Mouse (Mus musculus): ENCODE data around the gene Car4. TPM values are rescaled to one million over a fixed set of nuclear protein-coding genes. Genes with fewer than 3 reads are reported as not detected.

The Car4 gene
- polyA plus RNA-seq, 3 experiments from 2014 or later = not detected

DNA sequence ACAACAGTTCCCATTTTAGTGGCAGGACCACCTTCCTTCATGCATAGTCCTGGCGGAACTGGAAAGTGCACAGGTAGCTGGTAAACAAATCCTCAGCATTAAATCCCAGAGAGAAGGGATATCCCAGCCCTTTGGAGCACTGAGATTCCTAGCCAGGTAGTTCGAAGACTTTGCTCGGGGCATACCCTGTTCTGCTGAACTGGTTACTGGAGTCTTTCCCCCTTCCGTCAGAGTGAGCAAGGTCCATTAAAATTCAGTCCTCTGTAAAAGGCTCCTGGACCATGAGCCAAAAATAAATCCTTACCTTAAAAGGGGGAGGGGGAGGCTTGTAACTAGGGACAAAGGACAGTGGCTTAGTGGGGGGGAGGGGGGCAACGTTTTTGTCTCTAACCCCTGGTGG is 1.6 kb downstream of the Car4 start:
- no peak for ATAC-seq

GRCm38 (mm10) chr11:84959701-84960181 is 2.2 kb downstream of the Car4 start:
- ATAC-seq = no peak

GRCm38 (mm10) chr11:84960291-84960690 is 2.7 kb downstream of the Car4 start:
- ATAC-seq = no peak

GRCm38 (mm10) chr11:84960780-84961179 is 3.2 kb downstream of the Car4 start:
- no peak for ATAC-seq

- ATAC-seq = no peak
Measured at GRCm38 (mm10) chr11:84961571-84961970, 4.0 kb downstream of the Car4 start.

- ATAC-seq = no peak
Measured at GRCm38 (mm10) chr11:84962536-84962935, 5.0 kb downstream of the Car4 start.

DNA sequence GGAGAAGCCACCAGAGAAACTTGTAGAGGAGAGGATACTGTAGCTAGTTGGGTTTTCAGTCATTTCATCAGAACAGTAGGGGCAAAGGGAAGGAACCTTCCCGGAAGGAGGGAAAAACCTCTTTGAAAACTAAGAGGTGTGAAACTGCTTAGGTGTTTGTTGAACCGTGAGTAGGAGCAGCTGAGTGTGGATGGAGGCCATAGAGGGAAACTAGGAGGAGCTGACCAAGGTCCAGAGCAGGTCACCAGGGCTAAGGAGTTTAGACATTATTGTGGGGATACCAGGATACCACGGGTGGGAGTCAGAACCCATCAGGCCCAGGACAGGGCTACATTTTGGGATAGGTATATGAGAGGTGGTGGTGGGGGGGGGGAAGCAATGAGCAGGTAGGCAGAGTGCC is 6.0 kb downstream of the Car4 start:
- no peak for ATAC-seq

- ATAC-seq = no peak
Measured at GRCm38 (mm10) chr11:84966696-84967095, 9.1 kb downstream of the Car4 start.

DNA sequence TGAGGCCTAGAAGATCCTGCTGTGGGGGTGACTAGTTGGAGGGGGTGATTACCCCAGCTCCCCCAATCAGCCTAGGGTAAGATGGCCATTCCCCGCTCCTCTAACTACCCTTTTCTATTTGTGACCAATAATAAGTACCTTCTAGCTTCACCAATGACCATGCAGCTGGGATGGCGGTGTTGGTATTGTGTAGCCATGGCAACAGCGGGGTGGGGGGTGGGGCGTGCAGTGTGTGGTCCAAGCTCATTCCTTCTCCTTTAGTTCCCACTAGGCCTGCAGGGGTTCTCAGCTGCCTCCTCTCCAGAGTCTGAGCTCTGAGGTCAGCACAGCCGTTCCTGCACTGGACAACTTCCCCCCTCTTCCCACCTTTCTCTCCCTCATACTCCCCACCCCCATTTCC is 9.5 kb downstream of the Car4 start:
- no peak for ATAC-seq

DNA sequence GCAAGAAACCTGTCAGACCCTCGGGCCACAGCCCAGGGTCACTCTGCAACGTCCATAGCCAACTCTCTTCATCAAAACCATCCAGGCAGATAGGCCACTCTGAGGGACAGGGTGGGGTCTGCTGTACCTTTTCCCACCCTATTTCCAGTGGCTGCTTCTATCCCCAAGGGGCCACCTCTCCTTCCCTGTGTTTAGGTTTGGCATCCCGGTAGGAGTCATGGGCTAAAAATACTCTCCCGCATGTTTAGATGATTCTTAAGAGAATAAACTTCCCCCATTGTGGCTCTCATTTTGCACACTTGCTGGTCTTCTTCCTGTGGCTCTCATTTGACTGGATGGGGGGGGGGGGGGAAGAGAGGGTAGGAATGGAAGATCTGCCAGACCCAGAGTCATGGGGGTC is 10.7 kb downstream of the Car4 start:
- ATAC-seq = no peak

- no peak for ATAC-seq
Measured at GRCm38 (mm10) chr11:84968775-84969174, 11.2 kb downstream of the Car4 start.

DNA sequence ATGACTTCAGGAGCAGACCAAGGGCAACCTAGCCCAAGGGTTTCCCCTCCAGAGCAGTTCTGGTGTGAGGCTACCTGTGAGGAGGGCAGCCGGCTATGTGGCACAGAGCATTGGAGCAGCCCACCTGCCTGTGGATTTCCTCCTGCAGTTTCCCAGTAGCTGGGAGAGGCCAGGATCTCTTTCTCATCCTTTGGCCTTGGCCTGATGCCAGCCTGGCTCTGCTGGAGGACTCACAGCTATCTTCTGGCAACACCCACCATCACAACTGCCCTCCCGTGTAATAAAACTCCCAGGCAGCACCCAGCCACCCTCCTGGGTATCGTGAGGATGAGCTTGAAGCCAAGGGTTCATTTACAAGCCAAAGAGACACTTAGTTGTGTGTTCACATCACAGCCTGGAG is 14.5 kb downstream of the Car4 start:
- ATAC-seq = no peak

- ATAC-seq = no peak
Measured at GRCm38 (mm10) chr11:84973661-84974060, 16.1 kb downstream of the Car4 start.

- ATAC-seq = no peak
Measured at GRCm38 (mm10) chr11:84974582-84974981, 17.0 kb downstream of the Car4 start.

DNA sequence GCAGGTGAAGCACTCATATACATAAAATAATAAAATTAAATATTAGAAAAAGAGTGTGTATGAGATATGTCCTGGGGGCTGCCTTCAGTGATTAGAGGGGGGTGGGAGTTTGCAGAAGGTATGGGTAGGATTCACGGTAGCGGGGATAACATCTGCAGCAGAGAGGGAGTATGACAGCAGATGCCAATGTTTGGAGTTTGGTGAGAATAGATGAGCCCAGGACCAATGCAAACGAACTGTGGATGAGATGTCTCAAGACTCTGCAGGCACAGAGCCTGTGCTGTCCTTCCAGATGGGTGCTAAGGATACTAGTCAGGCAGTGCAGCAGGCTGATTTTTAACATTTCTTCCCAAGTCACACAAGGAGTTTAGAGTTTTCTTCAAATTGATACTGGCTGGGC is 19.1 kb downstream of the Car4 start:
- ATAC-seq = no peak

- ATAC-seq = no peak
Measured at GRCm38 (mm10) chr11:84977385-84977952, 19.9 kb downstream of the Car4 start.

- no peak for ATAC-seq
Measured at GRCm38 (mm10) chr11:84978113-84978512, 20.5 kb downstream of the Car4 start.

GRCm38 (mm10) chr11:84979351-84979750 is 21.8 kb downstream of the Car4 start:
- ATAC-seq = no peak

- no peak for ATAC-seq
Measured at GRCm38 (mm10) chr11:84980697-84981096, 23.1 kb downstream of the Car4 start.

DNA sequence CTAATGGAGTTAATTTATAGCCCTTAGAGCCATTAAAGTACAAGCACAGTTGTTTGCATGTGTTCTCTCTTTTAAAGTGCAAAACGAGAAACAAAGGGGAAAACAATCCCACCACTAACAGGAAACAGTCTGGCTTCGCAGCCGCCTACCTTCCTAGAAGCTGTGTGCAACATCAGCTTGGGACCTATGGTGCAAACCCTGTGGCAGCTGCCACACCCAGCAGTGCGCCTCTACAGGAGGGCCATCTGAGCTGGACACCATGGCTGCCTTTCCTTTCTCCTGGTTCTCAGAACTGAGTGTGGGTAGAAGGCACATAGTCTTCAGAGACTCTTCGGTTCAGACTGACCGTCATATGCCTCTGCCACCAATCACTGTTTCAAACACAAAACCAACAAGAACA is 27.8 kb downstream of the Car4 start:
- ATAC-seq = no peak

- no peak for ATAC-seq
Measured at GRCm38 (mm10) chr11:84988341-84988919, 30.8 kb downstream of the Car4 start.

DNA sequence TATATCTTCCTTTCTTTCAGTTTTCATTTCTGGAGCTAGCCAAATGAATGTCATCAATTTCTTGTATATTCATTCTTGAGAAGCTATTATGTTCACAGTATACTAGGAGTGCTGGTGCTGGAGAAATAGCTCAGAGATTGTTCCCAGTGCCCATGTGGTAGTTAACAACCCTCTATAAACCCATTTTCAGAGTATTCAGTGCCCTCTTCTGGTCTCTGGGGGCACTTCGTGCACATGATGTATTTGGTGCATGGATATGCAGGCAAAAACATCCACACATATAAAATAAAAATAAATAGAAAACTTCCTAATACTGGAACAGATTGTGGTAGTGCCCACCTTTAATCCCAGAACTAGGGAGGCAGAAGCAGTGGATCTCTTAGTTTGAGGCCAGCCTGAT is 35.4 kb downstream of the Car4 start:
- ATAC-seq = no peak

- ATAC-seq = no peak
Measured at GRCm38 (mm10) chr11:84995241-84995640, 37.7 kb downstream of the Car4 start.

GRCm38 (mm10) chr11:85003566-85003965 is 46.0 kb downstream of the Car4 start:
- ATAC-seq = no peak

DNA sequence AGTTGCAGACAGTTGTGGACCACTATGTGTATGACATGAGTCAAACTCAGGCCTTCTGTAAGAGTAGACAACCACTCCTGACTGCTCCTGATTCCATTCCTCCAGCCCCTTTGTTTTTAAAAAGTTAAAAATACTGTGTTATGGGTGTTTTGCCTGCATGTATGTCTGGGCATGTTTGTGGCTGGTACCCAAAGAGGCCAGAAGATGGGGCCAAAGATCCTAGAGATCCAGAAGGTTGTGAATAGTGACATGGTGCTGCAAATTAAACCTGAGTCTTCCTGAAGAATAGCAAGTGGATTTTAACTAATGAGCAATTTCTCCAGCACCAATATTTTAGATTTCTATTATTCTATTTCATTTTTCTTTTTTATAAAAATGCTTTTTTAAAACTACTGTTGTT is 55.5 kb downstream of the Car4 start:
- no peak for ATAC-seq
